ENCODE assay signal across 14 mouse cellular contexts in the genomic region with DNA sequence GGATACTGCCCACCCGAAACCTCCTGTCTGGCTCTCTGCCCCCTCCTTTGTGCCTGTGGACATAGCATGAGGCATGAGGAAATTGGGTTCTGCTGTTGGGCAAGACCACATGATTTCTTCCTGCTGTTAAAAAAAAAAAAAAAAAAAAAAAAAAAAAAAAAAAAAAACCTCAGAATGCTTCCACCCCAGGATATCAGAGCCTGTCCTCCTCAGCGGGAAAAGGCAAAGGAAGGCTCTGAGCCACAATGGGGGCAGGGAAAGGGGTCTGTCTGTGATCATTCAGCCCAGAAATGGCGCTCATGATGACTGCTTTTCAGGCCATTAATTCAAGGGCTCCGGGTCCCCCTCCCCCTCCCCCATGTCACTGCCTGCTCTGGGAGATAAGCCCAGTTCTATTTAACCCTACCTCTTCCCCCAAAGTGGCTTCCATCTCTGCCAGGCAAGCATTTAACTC. TPM values are rescaled to one million over a fixed set of nuclear protein-coding genes. Genes with fewer than 3 reads are reported as not detected.
A peak's percentile ranks its signal among the peaks of the same experiment; 100 is the strongest.
DNase-seq lines count a peak whose midpoint lies in the region; ATAC-seq lines count a peak whose summit lies in the region.
"Had no signal": no experiment of that assay in that cellular context is flagged by ENCODE, and none has a peak within 500 bp of the region (broad histone marks: within the 10 kb centered on the region; RNA-seq: fewer than 3 reads in every experiment).

No protein-coding gene starts in this region.

- H3K9me3 ChIP-seq in hindbrain, embryonic 11.5 days (ENCODE audit: control insufficient read depth, low read length) = no peaks in the 10 kb centered on the region
- H3K9me3 ChIP-seq in midbrain, embryonic 11.5 days (ENCODE audit: control insufficient read depth, low read length) = no peaks in the 10 kb centered on the region
- H3K9me3 ChIP-seq: liver, embryonic 15.5 days had no signal

- DNase-seq in embryo, embryonic 11 days = peak; percentile 41
- DNase-seq in embryo, embryonic 10.5 days (ENCODE audit: low spot score) = no peak
- DNase-seq in MEL-GATA-1-ER (ENCODE audit: extremely low read depth, low read depth) = peak; percentile 53
- peak; percentile 62 for DNase-seq in hindbrain, embryonic 11.5 days (ENCODE audit: low spot score)
- DNase-seq in midbrain, embryonic 11.5 days (ENCODE audit: low spot score, missing footprints) = peak; percentile 93
- DNase-seq in c-Kit-positive CD71-positive TER-119-positive erythroid progenitor cells, embryonic 14.5 days (ENCODE audit: low spot score) = no peak
- DNase-seq in Muller cell, postnatal 12 days (ENCODE audit: inconsistent ontology term) = no peak
- no peak for DNase-seq in adrenal gland, postnatal 10 days
- DNase-seq: adrenal gland, postnatal 14 days; B cell, adult 2 months; kidney, adult 11 months had no signal

- peak overlapping the region; percentile 83 for H3K27ac ChIP-seq in hindbrain, embryonic 11.5 days (ENCODE audit: low read depth, low read length)
- H3K27ac ChIP-seq in midbrain, embryonic 11.5 days (ENCODE audit: low read depth, low read length) = peak overlapping the region; percentile 51; the same call in 1 of the 2 replicates
- H3K27ac ChIP-seq: liver, embryonic 15.5 days had no signal

- H3K4me3 ChIP-seq in hindbrain, embryonic 11.5 days (ENCODE audit: low read depth, low read length) = 0 out of 2 replicates have a peak overlapping the region, but pooled peaks have one; percentile 9
- H3K4me3 ChIP-seq in midbrain, embryonic 11.5 days (ENCODE audit: low read depth, low read length) = no peak overlapping the region
- H3K4me3 ChIP-seq: liver, embryonic 15.5 days had no signal

- no peaks in the 10 kb centered on the region for H3K36me3 ChIP-seq in hindbrain, embryonic 11.5 days (ENCODE audit: control insufficient read depth, insufficient read depth, low read length)
- H3K36me3 ChIP-seq in midbrain, embryonic 11.5 days (ENCODE audit: control insufficient read depth, insufficient read depth, low read length) = no peaks in the 10 kb centered on the region
- H3K36me3 ChIP-seq: liver, embryonic 15.5 days had no signal

- peak overlapping the region; percentile 12; the same call in 1 of the 2 replicates for H3K4me2 ChIP-seq in hindbrain, embryonic 11.5 days (replicated peaks; ENCODE audit: low read depth, low read length)
- H3K4me2 ChIP-seq in midbrain, embryonic 11.5 days = 0 out of 2 replicates have a peak overlapping the region, but pooled peaks have one; percentile 5
- H3K4me2 ChIP-seq: liver, embryonic 15.5 days had no signal

- peaks cover 2% of the 10 kb centered on the region; the same call in 1 of the 2 replicates for H3K4me1 ChIP-seq in hindbrain, embryonic 11.5 days (replicated peaks; ENCODE audit: control insufficient read depth, insufficient read depth, low read length)
- H3K4me1 ChIP-seq in midbrain, embryonic 11.5 days (ENCODE audit: control insufficient read depth, insufficient read depth, low read length) = peaks cover 16% of the 10 kb centered on the region

- WGBS in hindbrain, embryonic 11.5 days = 10% methylated on average over 4 of the region's 4 CpGs
- WGBS in midbrain, embryonic 11.5 days = 8% methylated on average over 4 of the region's 4 CpGs

- peak; percentile 36; the same call in 1 of the 2 replicates for ATAC-seq in hindbrain, embryonic 11.5 days (ENCODE audit: low FRiP score)
- peak; percentile 57 for ATAC-seq in midbrain, embryonic 11.5 days (ENCODE audit: low FRiP score)

- H3K9ac ChIP-seq in hindbrain, embryonic 11.5 days (ENCODE audit: low read depth, low read length) = peak overlapping the region; percentile 35; the same call in 1 of the 2 replicates
- no peak overlapping the region for H3K9ac ChIP-seq in midbrain, embryonic 11.5 days (ENCODE audit: low read length)
- H3K9ac ChIP-seq: liver, embryonic 15.5 days had no signal

- peaks cover 48% of the 10 kb centered on the region for H3K27me3 ChIP-seq in hindbrain, embryonic 11.5 days (ENCODE audit: control insufficient read depth, insufficient read depth, low read length)
- H3K27me3 ChIP-seq in midbrain, embryonic 11.5 days (ENCODE audit: control insufficient read depth, insufficient read depth, low read length) = peaks cover 52% of the 10 kb centered on the region

RNA-seq across cellular contexts. Expression of gene Slc32a1, which starts 4.0 kb away (rescaled TPM):
- polyA plus RNA-seq in hindbrain, embryonic 11.5 days (2014; fragmentation: Nextera tagmentation; extraction: Ambion mirVana) = 1.9 and 2.9 TPM in 2 replicates
- 1.9 and 2.3 TPM in 2 replicates for polyA plus RNA-seq in midbrain, embryonic 11.5 days (2014; fragmentation: Nextera tagmentation; extraction: Ambion mirVana)
- not detected for total RNA-seq in adrenal gland, postnatal 10 days (2021)
- total RNA-seq: adrenal gland, postnatal 14 days; gastrocnemius, adult 8-10 months had no signal
- polyA plus RNA-seq: liver, embryonic 15.5 days; stomach, embryonic 14.5 days had no signal

RNA-seq across cellular contexts. Expression of gene Actr5, which starts 18.1 kb away (rescaled TPM):
- polyA plus RNA-seq in hindbrain, embryonic 11.5 days (2014; fragmentation: Nextera tagmentation; extraction: Ambion mirVana) = 13.7 and 16.7 TPM in 2 replicates
- 15.3 and 16.0 TPM in 2 replicates for polyA plus RNA-seq in midbrain, embryonic 11.5 days (2014; fragmentation: Nextera tagmentation; extraction: Ambion mirVana)
- 10 to 100 TPM; 10.7 to 12.7 TPM for total RNA-seq in adrenal gland, postnatal 10 days (2021)

RNA-seq across cellular contexts. Expression of gene Ppp1r16b, which starts 58.7 kb away (rescaled TPM):
- 2.4 and 3.6 TPM in 2 replicates for polyA plus RNA-seq in hindbrain, embryonic 11.5 days (2014; fragmentation: Nextera tagmentation; extraction: Ambion mirVana)
- polyA plus RNA-seq in midbrain, embryonic 11.5 days (2014; fragmentation: Nextera tagmentation; extraction: Ambion mirVana) = 3.2 and 3.3 TPM in 2 replicates
- 10 to 100 TPM; 14.4 to 17.2 TPM for total RNA-seq in adrenal gland, postnatal 10 days (2021)

Comparison
In these comparisons a context has a peak if more than half of its experiments do, and no peak if none do; other contexts are left out.
1. DNase-seq: peak in embryo, embryonic 11 days (single experiment), MEL-GATA-1-ER (single experiment), hindbrain, embryonic 11.5 days (single experiment) and midbrain, embryonic 11.5 days (single experiment); none in embryo, embryonic 10.5 days (single experiment), c-Kit-positive CD71-positive TER-119-positive erythroid progenitor cells, embryonic 14.5 days (single experiment), Muller cell, postnatal 12 days (single experiment) and adrenal gland, postnatal 10 days (single experiment).